Mouse (Mus musculus): Measurements from ENCODE around the gene Zfp706. TPM values are rescaled to one million over a fixed set of nuclear protein-coding genes. Genes with fewer than 3 reads are reported as not detected.

Gene Zfp706
- polyA plus RNA-seq, 1 experiment: 199 TPM

GRCm38 (mm10) chr15:36984921-36985566 is 22.5 kb downstream of the Zfp706 start:
- H3K4me2 ChIP-seq (ENCODE audit: low read depth): no peak overlapping the region

GRCm38 (mm10) chr15:36983455-36983854 is 24.1 kb downstream of the Zfp706 start:
- no peak overlapping the region for H3ac ChIP-seq (ENCODE audit: control insufficient read depth, insufficient read length)
- no peak overlapping the region for H3K4me3 ChIP-seq
- H3K79me2 ChIP-seq (ENCODE audit: control insufficient read depth, insufficient read depth): no peaks in the 10 kb centered on the region
- TF ChIP-seq MAX (IDR thresholded peaks at IDR 0.05; ENCODE audit: low read depth) (no peak), CEBPB (IDR thresholded peaks at IDR 0.05; ENCODE audit: insufficient read depth, poor library complexity, severe bottlenecking) (no peak), E2F4 (IDR thresholded peaks at IDR 0.05; ENCODE audit: insufficient read depth) (no peak), USF1 (IDR thresholded peaks at IDR 0.05; ENCODE audit: low read depth) (no peak), SRF (IDR thresholded peaks at IDR 0.05; ENCODE audit: control insufficient read depth, insufficient read length, low read depth) (no peak), MYOD1 (IDR thresholded peaks at IDR 0.05; ENCODE audit: control insufficient read depth in 1 of 3, insufficient read length in 2 of 3, low read depth in 2 of 3) (no peak), MYOG (IDR thresholded peaks at IDR 0.05; ENCODE audit: control insufficient read depth in 1 of 3, insufficient read depth in 1 of 3, insufficient read length in 2 of 3, low read depth in 2 of 3) (no peak), TCF3 (IDR thresholded peaks at IDR 0.05; ENCODE audit: insufficient read length, low read depth) (no peak), POLR2A (IDR thresholded peaks at IDR 0.05; ENCODE audit: insufficient read length, low read depth) (no peak), TCF12 (IDR thresholded peaks at IDR 0.05; ENCODE audit: insufficient read depth, poor library complexity, severe bottlenecking) (no peak), POLR2AphosphoS2 (IDR thresholded peaks at IDR 0.05; ENCODE audit: insufficient read length, low read depth) (no peak), REST (IDR thresholded peaks at IDR 0.05; ENCODE audit: insufficient read depth, insufficient read length) (no peak)
- H3K27me3 ChIP-seq (ENCODE audit: control insufficient read depth, insufficient read depth, insufficient read length): no peaks in the 10 kb centered on the region
- H3K4me2 ChIP-seq (ENCODE audit: low read depth): no peak overlapping the region
- no peaks in the 10 kb centered on the region for H3K36me3 ChIP-seq (ENCODE audit: control insufficient read depth, insufficient read depth)

More at GRCm38 (mm10) chr15:36984921-36985566, 22.5 kb downstream of the Zfp706 start:
- no peak overlapping the region for H3K4me3 ChIP-seq
- no peaks in the 10 kb centered on the region for H3K79me2 ChIP-seq (ENCODE audit: control insufficient read depth, insufficient read depth)
- H3K27me3 ChIP-seq (ENCODE audit: control insufficient read depth, insufficient read depth, insufficient read length): no peaks in the 10 kb centered on the region
- H3K36me3 ChIP-seq (ENCODE audit: control insufficient read depth, insufficient read depth): no peaks in the 10 kb centered on the region
- no peak overlapping the region for H3ac ChIP-seq (ENCODE audit: control insufficient read depth, insufficient read length)
- TF ChIP-seq E2F4 (IDR thresholded peaks at IDR 0.05; ENCODE audit: insufficient read depth): no peak

- TF ChIP-seq POLR2A (IDR thresholded peaks at IDR 0.05; ENCODE audit: insufficient read length, low read depth) (no peak), MAX (IDR thresholded peaks at IDR 0.05; ENCODE audit: low read depth) (no peak), E2F4 (IDR thresholded peaks at IDR 0.05; ENCODE audit: insufficient read depth) (no peak), SRF (IDR thresholded peaks at IDR 0.05; ENCODE audit: control insufficient read depth, insufficient read length, low read depth) (no peak), REST (IDR thresholded peaks at IDR 0.05; ENCODE audit: insufficient read depth, insufficient read length) (no peak), USF1 (IDR thresholded peaks at IDR 0.05; ENCODE audit: low read depth) (no peak), CEBPB (IDR thresholded peaks at IDR 0.05; ENCODE audit: insufficient read depth, poor library complexity, severe bottlenecking) (no peak), TCF12 (IDR thresholded peaks at IDR 0.05; ENCODE audit: insufficient read depth, poor library complexity, severe bottlenecking) (no peak), MYOG (IDR thresholded peaks at IDR 0.05; ENCODE audit: control insufficient read depth in 1 of 3, insufficient read depth in 1 of 3, insufficient read length in 2 of 3, low read depth in 2 of 3) (no peak), MYOD1 (IDR thresholded peaks at IDR 0.05; ENCODE audit: control insufficient read depth in 1 of 3, insufficient read length in 2 of 3, low read depth in 2 of 3) (no peak), TCF3 (IDR thresholded peaks at IDR 0.05; ENCODE audit: insufficient read length, low read depth) (no peak), POLR2AphosphoS2 (IDR thresholded peaks at IDR 0.05; ENCODE audit: insufficient read length, low read depth) (no peak)
- Histone ChIP-seq H3K4me2 (ENCODE audit: low read depth) (no peak overlapping the region), H3K4me3 (no peak overlapping the region), H3K27me3 (ENCODE audit: control insufficient read depth, insufficient read depth, insufficient read length) (no peaks in the 10 kb centered on the region), H3K36me3 (ENCODE audit: control insufficient read depth, insufficient read depth) (no peaks in the 10 kb centered on the region), H3ac (ENCODE audit: control insufficient read depth, insufficient read length) (no peak overlapping the region), H3K79me2 (ENCODE audit: control insufficient read depth, insufficient read depth) (no peaks in the 10 kb centered on the region)
Measured at GRCm38 (mm10) chr15:36980238-36980637, 27.3 kb downstream of the Zfp706 start.

GRCm38 (mm10) chr15:36979488-36980201 is 27.9 kb downstream of the Zfp706 start:
- Histone ChIP-seq H3K36me3 (ENCODE audit: control insufficient read depth, insufficient read depth) (no peaks in the 10 kb centered on the region), H3K4me3 (no peak overlapping the region)
- TF ChIP-seq TCF3 (IDR thresholded peaks at IDR 0.05; ENCODE audit: insufficient read length, low read depth) (no peak), TCF12 (IDR thresholded peaks at IDR 0.05; ENCODE audit: insufficient read depth, poor library complexity, severe bottlenecking) (no peak), MAX (IDR thresholded peaks at IDR 0.05; ENCODE audit: low read depth) (no peak)

GRCm38 (mm10) chr15:36979159-36979487 is 28.4 kb downstream of the Zfp706 start:
- no peak overlapping the region for H3K4me3 ChIP-seq
- H3K4me2 ChIP-seq (ENCODE audit: low read depth): no peak overlapping the region
- H3K79me2 ChIP-seq (ENCODE audit: control insufficient read depth, insufficient read depth): no peaks in the 10 kb centered on the region
- no peak overlapping the region for H3ac ChIP-seq (ENCODE audit: control insufficient read depth, insufficient read length)
- H3K27me3 ChIP-seq (ENCODE audit: control insufficient read depth, insufficient read depth, insufficient read length): no peaks in the 10 kb centered on the region
- TF ChIP-seq MAX (IDR thresholded peaks at IDR 0.05; ENCODE audit: low read depth) (no peak), CEBPB (IDR thresholded peaks at IDR 0.05; ENCODE audit: insufficient read depth, poor library complexity, severe bottlenecking) (no peak), POLR2A (IDR thresholded peaks at IDR 0.05; ENCODE audit: insufficient read length, low read depth) (no peak), MYOG (IDR thresholded peaks at IDR 0.05; ENCODE audit: control insufficient read depth in 1 of 3, insufficient read depth in 1 of 3, insufficient read length in 2 of 3, low read depth in 2 of 3) (no peak), POLR2AphosphoS2 (IDR thresholded peaks at IDR 0.05; ENCODE audit: insufficient read length, low read depth) (no peak), SRF (IDR thresholded peaks at IDR 0.05; ENCODE audit: control insufficient read depth, insufficient read length, low read depth) (no peak), USF1 (IDR thresholded peaks at IDR 0.05; ENCODE audit: low read depth) (no peak), MYOD1 (IDR thresholded peaks at IDR 0.05; ENCODE audit: control insufficient read depth in 1 of 3, insufficient read length in 2 of 3, low read depth in 2 of 3) (no peak), REST (IDR thresholded peaks at IDR 0.05; ENCODE audit: insufficient read depth, insufficient read length) (no peak), TCF3 (IDR thresholded peaks at IDR 0.05; ENCODE audit: insufficient read length, low read depth) (no peak), E2F4 (IDR thresholded peaks at IDR 0.05; ENCODE audit: insufficient read depth) (no peak), TCF12 (IDR thresholded peaks at IDR 0.05; ENCODE audit: insufficient read depth, poor library complexity, severe bottlenecking) (no peak)
- H3K36me3 ChIP-seq (ENCODE audit: control insufficient read depth, insufficient read depth): no peaks in the 10 kb centered on the region

More at GRCm38 (mm10) chr15:36979488-36980201, 27.9 kb downstream of the Zfp706 start:
- Histone ChIP-seq H3ac (ENCODE audit: control insufficient read depth, insufficient read length) (no peak overlapping the region), H3K4me2 (ENCODE audit: low read depth) (no peak overlapping the region), H3K79me2 (ENCODE audit: control insufficient read depth, insufficient read depth) (no peaks in the 10 kb centered on the region), H3K27me3 (ENCODE audit: control insufficient read depth, insufficient read depth, insufficient read length) (no peaks in the 10 kb centered on the region)

All from myocyte (in vitro differentiated cells).